Mouse (Mus musculus) thymus, adult 2 months (tissue): Measurements from ENCODE around the gene Mfsd11.

Experiments used
- CTCF ChIP-seq: fragments of 200-500 bp; IDR thresholded peaks from 2 replicates; pipeline ENCODE4 v1.5.1; 2012; ENCODE audit warnings: mild to moderate bottlenecking, control low read depth, low read length, moderate library complexity, borderline replicate concordance; ENCODE audit not compliant: control insufficient read depth, poor library complexity, insufficient read depth; ENCODE audit errors: extremely low read depth
- POLR2A ChIP-seq: fragments of 200-500 bp; IDR thresholded peaks from 2 replicates; pipeline ENCODE4 v1.6.1; 2012; ENCODE audit warnings: mild to moderate bottlenecking, low read length, control low read depth, moderate library complexity; ENCODE audit not compliant: control insufficient read depth, poor library complexity, insufficient read depth; ENCODE audit errors: extremely low read depth

DNA sequence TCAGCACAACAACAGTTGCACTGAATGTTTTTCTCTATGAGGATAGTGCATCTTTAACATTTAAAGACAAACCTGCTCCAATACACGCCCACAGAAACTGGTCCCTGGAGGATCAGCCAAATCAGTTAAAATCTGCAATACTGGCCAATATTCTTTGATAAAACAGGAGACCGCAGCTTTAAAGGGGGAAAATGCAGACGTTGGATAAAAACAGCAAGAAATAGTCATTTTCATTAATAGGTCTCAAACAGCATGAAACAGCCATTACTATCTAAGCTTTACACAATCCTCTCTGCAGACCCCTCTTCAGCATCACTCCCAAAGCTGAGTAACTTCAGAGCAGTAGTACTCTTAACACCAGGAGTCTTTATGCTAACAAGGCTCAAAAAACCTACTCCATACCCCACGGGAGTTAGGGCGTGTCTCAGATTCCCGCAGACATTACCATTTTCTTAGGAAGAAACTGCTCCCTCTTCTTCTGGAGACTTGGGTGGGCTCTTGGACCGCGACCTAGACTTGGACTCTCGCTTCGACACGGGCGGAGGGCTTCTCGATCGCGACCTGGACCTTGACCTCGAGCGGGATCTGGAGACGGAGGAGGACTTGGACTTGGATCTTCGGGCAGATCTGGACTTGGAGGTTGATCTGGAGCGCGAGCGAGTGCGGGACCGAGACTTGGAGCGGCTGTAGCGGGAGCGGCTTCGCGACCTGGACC lies 507 bp upstream of the Mfsd11 start:
- no peak for TF ChIP-seq CTCF
- no peak for TF ChIP-seq POLR2A
